Mouse (Mus musculus): ENCODE data around the gene Gm17018. TPM values are rescaled to one million over a fixed set of nuclear protein-coding genes. Genes with fewer than 3 reads are reported as not detected.

Gene Gm17018
- polyA plus RNA-seq, 1 experiment from 2014 or later: 50.1 TPM

DNA sequence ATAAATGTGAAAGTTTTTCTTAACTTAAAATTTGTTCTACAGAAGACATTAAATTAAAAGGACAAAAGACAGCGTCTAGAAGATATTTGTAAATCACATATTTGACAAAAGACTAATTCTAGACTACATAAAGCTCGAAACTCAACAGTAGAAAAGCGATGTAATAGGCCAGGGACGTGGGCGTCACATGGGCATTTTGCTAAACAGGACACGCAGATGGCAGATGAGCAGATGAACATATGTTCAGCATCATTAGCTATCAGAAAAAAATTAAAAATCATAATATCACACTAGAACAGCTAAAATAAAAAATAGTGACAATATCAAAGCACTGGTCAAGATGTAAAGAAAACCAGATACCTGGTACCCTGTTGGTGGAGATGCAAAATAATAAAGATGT is 29.3 kb downstream of the Gm17018 start:
- Histone ChIP-seq H3K36me3 (ENCODE audit: control insufficient read depth, insufficient read depth, low read length) (no peaks in the 10 kb centered on the region), H3K27me3 (replicated peaks; ENCODE audit: control insufficient read depth, insufficient read depth, low read length) (peaks cover 54% of the 10 kb centered on the region), H3K4me2 (ENCODE audit: low read length) (no peak overlapping the region), H3K27ac (ENCODE audit: low read depth, low read length) (no peak overlapping the region), H3K9ac (ENCODE audit: low read length) (no peak overlapping the region), H3K9me3 (replicated peaks; ENCODE audit: control insufficient read depth, low read length) (no peaks in the 10 kb centered on the region), H3K4me3 (ENCODE audit: low read depth, low read length) (no peak overlapping the region), H3K4me1 (ENCODE audit: control insufficient read depth, insufficient read depth, low read length) (no peaks in the 10 kb centered on the region)
- no peak for ATAC-seq
- DNase-seq (ENCODE audit: low spot score): no peak
- WGBS: 94% methylated on average over 6 of the region's 6 CpGs

DNA sequence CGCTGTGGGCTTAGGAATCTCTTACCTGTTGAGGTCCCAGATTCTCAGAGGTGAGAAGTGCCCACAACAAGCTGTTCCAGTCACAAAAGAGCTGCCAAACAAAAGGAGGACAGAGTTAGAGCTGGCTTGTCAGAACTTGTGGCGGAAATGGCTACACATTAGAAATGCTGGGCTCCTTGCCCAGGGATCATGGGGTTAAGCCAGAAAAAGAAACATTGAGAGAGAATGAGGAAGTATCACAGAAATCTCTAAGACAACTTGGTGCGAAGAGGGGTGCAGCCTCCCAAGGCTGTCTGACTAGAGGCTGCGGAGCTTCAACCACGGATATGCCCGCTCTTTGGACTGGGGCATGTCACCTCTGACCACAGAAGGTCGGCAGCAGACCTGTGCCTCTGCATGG is 31.3 kb downstream of the Gm17018 start:
- peaks cover 66% of the 10 kb centered on the region for H3K27me3 ChIP-seq (replicated peaks; ENCODE audit: control insufficient read depth, insufficient read depth, low read length)
- 89% methylated on average over 7 of the region's 7 CpGs for WGBS

DNA sequence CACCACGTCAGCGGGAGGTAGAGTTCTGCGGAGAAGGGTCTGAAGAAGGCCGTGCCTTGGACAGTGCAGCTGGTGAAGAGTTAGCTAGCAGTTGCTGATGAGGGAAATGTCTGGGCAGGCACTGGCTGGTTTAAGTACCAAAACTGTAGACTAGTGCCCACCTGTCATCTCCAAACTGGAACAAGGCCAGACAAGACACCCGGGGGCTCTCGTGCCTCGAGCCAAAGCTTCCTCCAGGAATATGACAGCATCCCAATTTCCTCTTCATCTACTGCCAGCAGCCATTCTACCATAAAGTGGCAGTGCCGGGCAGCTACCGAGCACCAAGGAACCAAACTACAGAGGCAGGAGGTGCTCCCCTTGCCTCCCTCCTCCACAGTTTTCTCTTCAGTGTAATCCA is 32.5 kb downstream of the Gm17018 start:
- H3K4me3 ChIP-seq (ENCODE audit: low read depth, low read length): no peak overlapping the region
- no peaks in the 10 kb centered on the region for H3K36me3 ChIP-seq (ENCODE audit: control insufficient read depth, insufficient read depth, low read length)
- DNase-seq (ENCODE audit: low spot score) (no peak), ATAC-seq (no peak)
- H3K27me3 ChIP-seq (replicated peaks; ENCODE audit: control insufficient read depth, insufficient read depth, low read length): peaks cover 70% of the 10 kb centered on the region
- H3K27ac ChIP-seq (ENCODE audit: low read depth, low read length): no peak overlapping the region
- WGBS: 82% methylated on average over 9 of the region's 9 CpGs
- H3K4me2 ChIP-seq (ENCODE audit: low read length): no peak overlapping the region
- no peaks in the 10 kb centered on the region for H3K9me3 ChIP-seq (replicated peaks; ENCODE audit: control insufficient read depth, low read length)
- 0 out of 2 replicates have a peak, but pooled peaks cover 4% of the 10 kb centered on the region for H3K4me1 ChIP-seq (ENCODE audit: control insufficient read depth, insufficient read depth, low read length)
- H3K9ac ChIP-seq (ENCODE audit: low read length): no peak overlapping the region

More for the DNA sequence above, 31.3 kb downstream of the Gm17018 start:
- no peaks in the 10 kb centered on the region for H3K9me3 ChIP-seq (replicated peaks; ENCODE audit: control insufficient read depth, low read length)
- no peak overlapping the region for H3K4me3 ChIP-seq (ENCODE audit: low read depth, low read length)
- no peaks in the 10 kb centered on the region for H3K36me3 ChIP-seq (ENCODE audit: control insufficient read depth, insufficient read depth, low read length)
- no peak for ATAC-seq
- no peak overlapping the region for H3K27ac ChIP-seq (ENCODE audit: low read depth, low read length)
- no peak for DNase-seq (ENCODE audit: low spot score)
- H3K4me1 ChIP-seq (ENCODE audit: control insufficient read depth, insufficient read depth, low read length): 0 out of 2 replicates have a peak, but pooled peaks cover 4% of the 10 kb centered on the region
- H3K9ac ChIP-seq (ENCODE audit: low read length): no peak overlapping the region
- no peak overlapping the region for H3K4me2 ChIP-seq (ENCODE audit: low read length)

DNA sequence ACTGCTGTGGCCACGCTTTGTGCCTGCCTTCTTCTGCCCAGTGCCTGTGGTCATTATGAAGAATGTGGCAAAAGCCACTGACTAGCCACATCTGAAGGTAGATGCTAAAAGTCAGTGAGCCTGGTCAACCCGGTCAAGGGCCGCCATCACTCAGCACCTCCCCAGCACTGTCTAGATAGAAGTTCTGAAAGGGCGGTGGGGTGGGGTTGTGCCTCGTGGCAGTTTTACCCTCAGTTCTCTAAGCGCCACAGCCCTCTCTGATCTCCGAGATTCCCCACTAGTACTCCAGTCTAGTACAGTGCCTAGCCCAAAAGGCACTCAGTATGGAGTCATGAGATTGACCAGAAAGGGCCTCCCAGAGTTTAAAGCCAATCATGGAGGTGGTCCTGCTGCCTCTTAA is 33.7 kb downstream of the Gm17018 start:
- DNase-seq (ENCODE audit: low spot score): no peak
- Histone ChIP-seq H3K36me3 (ENCODE audit: control insufficient read depth, insufficient read depth, low read length) (no peaks in the 10 kb centered on the region), H3K9me3 (replicated peaks; ENCODE audit: control insufficient read depth, low read length) (no peaks in the 10 kb centered on the region), H3K4me1 (ENCODE audit: control insufficient read depth, insufficient read depth, low read length) (0 out of 2 replicates have a peak, but pooled peaks cover 4% of the 10 kb centered on the region), H3K4me3 (ENCODE audit: low read depth, low read length) (no peak overlapping the region), H3K27ac (ENCODE audit: low read depth, low read length) (no peak overlapping the region), H3K27me3 (replicated peaks; ENCODE audit: control insufficient read depth, insufficient read depth, low read length) (peaks cover 79% of the 10 kb centered on the region), H3K4me2 (ENCODE audit: low read length) (no peak overlapping the region), H3K9ac (ENCODE audit: low read length) (no peak overlapping the region)
- WGBS: 93% methylated on average over 7 of the region's 7 CpGs
- ATAC-seq: no peak

DNA sequence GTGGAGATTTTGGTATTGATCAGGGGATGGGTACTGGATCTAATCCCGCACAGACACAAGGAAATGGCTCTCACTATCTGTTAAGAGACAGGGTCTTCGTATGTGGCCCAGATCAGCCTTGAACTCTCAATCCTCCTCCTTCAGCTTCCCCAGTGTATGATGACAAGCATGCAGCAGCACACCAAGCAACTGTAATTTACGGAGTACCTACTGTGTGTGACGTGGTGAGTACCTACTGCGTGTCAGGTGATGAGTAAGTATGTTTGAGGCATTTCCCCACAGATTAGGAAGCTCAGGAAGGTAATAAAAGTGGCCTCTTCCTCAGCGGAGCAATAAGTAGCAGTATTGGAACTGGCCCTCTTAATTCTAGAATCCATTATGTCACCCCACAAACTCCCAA is 35.1 kb downstream of the Gm17018 start:
- Histone ChIP-seq H3K4me1 (ENCODE audit: control insufficient read depth, insufficient read depth, low read length) (0 out of 2 replicates have a peak, but pooled peaks cover 4% of the 10 kb centered on the region), H3K4me2 (ENCODE audit: low read length) (no peak overlapping the region), H3K27ac (ENCODE audit: low read depth, low read length) (no peak overlapping the region), H3K36me3 (ENCODE audit: control insufficient read depth, insufficient read depth, low read length) (no peaks in the 10 kb centered on the region), H3K9ac (ENCODE audit: low read length) (no peak overlapping the region), H3K9me3 (replicated peaks; ENCODE audit: control insufficient read depth, low read length) (no peaks in the 10 kb centered on the region), H3K4me3 (ENCODE audit: low read depth, low read length) (no peak overlapping the region), H3K27me3 (replicated peaks; ENCODE audit: control insufficient read depth, insufficient read depth, low read length) (peaks cover 91% of the 10 kb centered on the region)
- 84% methylated on average over 6 of the region's 6 CpGs for WGBS
- ATAC-seq: no peak
- DNase-seq (ENCODE audit: low spot score): no peak

DNA sequence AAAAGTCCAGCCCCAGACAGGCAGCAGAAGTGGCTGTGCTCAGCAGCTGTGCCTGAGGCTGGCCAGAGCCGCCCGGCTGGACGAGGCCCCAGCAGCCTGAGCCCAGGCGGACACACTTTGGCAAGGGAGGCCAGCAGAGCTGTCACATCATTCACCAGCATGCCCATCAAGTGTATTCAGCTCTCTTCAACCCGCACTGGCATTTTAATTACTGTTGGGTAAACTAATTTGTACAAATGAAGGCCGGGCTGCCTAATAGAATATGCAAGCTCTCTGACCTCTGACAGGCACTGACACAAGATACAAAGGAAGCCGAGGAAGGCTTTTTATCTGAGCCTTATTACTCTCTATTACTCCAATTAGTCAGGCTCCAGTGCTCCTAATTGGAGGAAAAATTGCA is 35.6 kb downstream of the Gm17018 start:
- DNase-seq (ENCODE audit: low spot score) (peak; percentile 91), ATAC-seq (peak; percentile 93)
- no peaks in the 10 kb centered on the region for H3K36me3 ChIP-seq (ENCODE audit: control insufficient read depth, insufficient read depth, low read length)
- 5% methylated on average over 7 of the region's 7 CpGs for WGBS
- H3K27me3 ChIP-seq (replicated peaks; ENCODE audit: control insufficient read depth, insufficient read depth, low read length): peaks cover 97% of the 10 kb centered on the region
- no peak overlapping the region for H3K4me3 ChIP-seq (ENCODE audit: low read depth, low read length)
- no peak overlapping the region for H3K4me2 ChIP-seq (ENCODE audit: low read length)
- no peaks in the 10 kb centered on the region for H3K9me3 ChIP-seq (replicated peaks; ENCODE audit: control insufficient read depth, low read length)
- H3K4me1 ChIP-seq (ENCODE audit: control insufficient read depth, insufficient read depth, low read length): 0 out of 2 replicates have a peak, but pooled peaks cover 4% of the 10 kb centered on the region
- no peak overlapping the region for H3K27ac ChIP-seq (ENCODE audit: low read depth, low read length)
- no peak overlapping the region for H3K9ac ChIP-seq (ENCODE audit: low read length)

DNA sequence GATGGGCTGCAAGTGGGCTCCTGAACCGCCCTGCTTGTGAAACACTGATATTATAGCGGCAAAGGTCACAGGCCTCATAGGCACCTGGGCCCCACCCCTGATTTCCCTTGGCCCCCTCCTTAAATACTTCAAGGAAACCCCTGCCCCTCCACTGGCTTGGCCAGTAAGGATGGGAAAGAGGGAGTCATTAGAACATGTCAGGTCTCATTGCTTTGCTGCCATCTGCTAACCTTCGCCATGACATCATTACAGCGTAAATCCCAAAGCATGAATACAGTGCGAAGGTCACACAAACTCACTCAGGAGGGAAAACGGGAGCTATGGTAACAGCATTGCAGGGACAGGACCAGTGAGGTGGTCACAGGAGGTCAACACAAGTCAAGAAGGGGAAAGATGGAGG is 36.0 kb downstream of the Gm17018 start:
- ATAC-seq: peak; percentile 42

DNA sequence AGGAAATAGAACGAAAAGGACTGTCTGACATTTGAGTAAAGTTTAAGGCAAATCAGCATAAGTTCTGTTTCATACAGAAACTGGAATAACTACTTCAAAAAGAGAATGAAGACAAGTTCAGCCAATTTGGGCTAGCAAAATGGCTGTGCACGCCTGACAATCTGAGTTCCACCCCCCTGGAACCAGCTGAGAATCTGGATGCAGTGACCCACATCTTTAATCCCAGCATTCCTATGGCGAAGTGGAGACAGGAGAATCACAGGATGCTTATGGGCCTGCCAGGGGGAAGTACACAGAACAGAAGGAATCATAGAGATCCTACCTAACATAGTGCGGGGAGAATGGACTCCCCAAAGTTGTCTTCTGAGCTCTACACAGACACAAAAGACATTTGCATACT is 36.7 kb downstream of the Gm17018 start:
- H3K4me1 ChIP-seq (ENCODE audit: control insufficient read depth, insufficient read depth, low read length): 0 out of 2 replicates have a peak, but pooled peaks cover 4% of the 10 kb centered on the region
- H3K4me2 ChIP-seq (ENCODE audit: low read length): no peak overlapping the region
- peaks cover 97% of the 10 kb centered on the region for H3K27me3 ChIP-seq (replicated peaks; ENCODE audit: control insufficient read depth, insufficient read depth, low read length)
- ATAC-seq (no peak), DNase-seq (ENCODE audit: low spot score) (no peak)
- H3K36me3 ChIP-seq (ENCODE audit: control insufficient read depth, insufficient read depth, low read length): no peaks in the 10 kb centered on the region
- H3K9ac ChIP-seq (ENCODE audit: low read length): no peak overlapping the region
- no peaks in the 10 kb centered on the region for H3K9me3 ChIP-seq (replicated peaks; ENCODE audit: control insufficient read depth, low read length)
- WGBS: 73% methylated on average over 4 of the region's 4 CpGs
- H3K27ac ChIP-seq (ENCODE audit: low read depth, low read length): no peak overlapping the region
- H3K4me3 ChIP-seq (ENCODE audit: low read depth, low read length): no peak overlapping the region

More for the DNA sequence above, 36.0 kb downstream of the Gm17018 start:
- no peak for DNase-seq (ENCODE audit: low spot score)
- H3K9ac ChIP-seq (ENCODE audit: low read length): no peak overlapping the region
- WGBS: 26% methylated on average over 6 of the region's 6 CpGs
- no peaks in the 10 kb centered on the region for H3K36me3 ChIP-seq (ENCODE audit: control insufficient read depth, insufficient read depth, low read length)
- no peak overlapping the region for H3K27ac ChIP-seq (ENCODE audit: low read depth, low read length)
- H3K27me3 ChIP-seq (replicated peaks; ENCODE audit: control insufficient read depth, insufficient read depth, low read length): peaks cover 98% of the 10 kb centered on the region
- H3K4me3 ChIP-seq (ENCODE audit: low read depth, low read length): no peak overlapping the region
- no peaks in the 10 kb centered on the region for H3K9me3 ChIP-seq (replicated peaks; ENCODE audit: control insufficient read depth, low read length)
- 0 out of 2 replicates have a peak, but pooled peaks cover 4% of the 10 kb centered on the region for H3K4me1 ChIP-seq (ENCODE audit: control insufficient read depth, insufficient read depth, low read length)
- H3K4me2 ChIP-seq (ENCODE audit: low read length): no peak overlapping the region

DNA sequence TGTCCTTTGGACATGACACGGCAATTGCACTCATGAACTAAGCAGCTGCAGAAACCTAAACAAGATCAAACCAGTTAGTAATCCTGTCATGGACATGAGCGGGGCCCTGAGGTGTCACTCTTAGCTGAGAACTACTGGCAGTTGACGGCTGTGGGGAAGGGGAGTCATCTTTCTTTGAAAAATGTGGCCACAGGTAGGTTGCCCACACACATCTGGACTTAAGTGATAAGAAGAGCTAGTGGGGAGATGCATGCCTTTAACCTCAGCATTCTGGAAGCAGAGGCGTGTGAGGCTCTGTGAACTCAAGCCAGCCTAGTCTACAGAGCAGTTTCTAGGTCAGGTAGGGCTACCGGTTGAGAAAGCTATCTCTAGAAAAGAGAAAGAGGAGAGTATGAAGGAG is 42.2 kb downstream of the Gm17018 start:
- ATAC-seq: no peak
- no peak overlapping the region for H3K4me2 ChIP-seq (ENCODE audit: low read length)
- WGBS: 96% methylated on average over 5 of the region's 5 CpGs
- H3K36me3 ChIP-seq (ENCODE audit: control insufficient read depth, insufficient read depth, low read length): no peaks in the 10 kb centered on the region
- H3K4me3 ChIP-seq (ENCODE audit: low read depth, low read length): no peak overlapping the region
- no peak overlapping the region for H3K9ac ChIP-seq (ENCODE audit: low read length)
- H3K27ac ChIP-seq (ENCODE audit: low read depth, low read length): no peak overlapping the region
- peaks cover 79% of the 10 kb centered on the region for H3K27me3 ChIP-seq (replicated peaks; ENCODE audit: control insufficient read depth, insufficient read depth, low read length)
- no peaks in the 10 kb centered on the region for H3K9me3 ChIP-seq (replicated peaks; ENCODE audit: control insufficient read depth, low read length)
- no peak for DNase-seq (ENCODE audit: low spot score)
- H3K4me1 ChIP-seq (ENCODE audit: control insufficient read depth, insufficient read depth, low read length): peaks cover 8% of the 10 kb centered on the region
